Mouse (Mus musculus): ENCODE results near the gene Pcbp4. TPM values are rescaled to one million over a fixed set of nuclear protein-coding genes. Genes with fewer than 3 reads are reported as not detected.

The Pcbp4 gene
- total RNA-seq, 2 experiments from 2014 or later = 0.89 to 6.6 TPM

DNA sequence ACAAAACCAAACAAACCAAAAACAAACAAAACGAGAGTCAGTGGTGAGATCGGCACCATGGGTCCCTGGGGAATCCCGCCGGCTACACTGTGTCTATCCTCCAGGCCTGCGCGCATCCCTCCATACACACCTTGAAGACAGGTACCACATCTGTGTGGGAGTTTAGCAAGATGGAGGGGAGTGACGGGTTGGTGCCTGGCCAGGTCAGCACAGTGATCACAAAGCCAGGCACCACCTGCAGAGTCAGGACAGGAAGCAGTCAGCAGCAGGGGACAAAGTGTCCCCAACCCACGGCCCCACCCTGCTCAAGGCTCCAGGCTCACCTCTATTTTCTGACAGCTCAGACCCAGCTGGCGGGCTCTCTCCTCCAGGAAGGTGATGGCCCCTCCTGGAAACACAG lies 16.5 kb upstream of the Pcbp4 start:
- ATAC-seq (replicated peaks; ENCODE audit: low FRiP score, low TSS enrichment, poor library complexity, severe bottlenecking) = no peak

DNA sequence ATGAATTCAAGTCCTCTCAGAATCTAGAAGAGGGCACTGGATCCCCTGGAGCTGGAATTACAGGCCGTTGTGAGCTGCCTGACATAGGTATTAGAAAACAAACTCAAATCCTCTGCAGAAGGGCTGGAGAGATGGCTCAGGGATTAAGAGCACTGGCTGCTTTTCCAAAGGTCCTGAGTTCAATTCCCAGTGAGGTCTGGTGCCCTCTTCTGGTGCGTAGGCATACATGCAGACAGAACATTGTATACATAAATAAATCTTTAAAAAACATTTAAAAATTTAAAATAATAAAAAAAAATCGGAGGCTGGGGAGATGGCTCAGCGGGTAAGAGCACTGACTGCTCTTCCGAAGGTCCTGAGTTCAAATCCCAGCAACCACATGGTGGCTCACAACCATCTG lies 10.4 kb upstream of the Pcbp4 start:
- no peak for ATAC-seq (replicated peaks; ENCODE audit: low FRiP score, low TSS enrichment, poor library complexity, severe bottlenecking)

DNA sequence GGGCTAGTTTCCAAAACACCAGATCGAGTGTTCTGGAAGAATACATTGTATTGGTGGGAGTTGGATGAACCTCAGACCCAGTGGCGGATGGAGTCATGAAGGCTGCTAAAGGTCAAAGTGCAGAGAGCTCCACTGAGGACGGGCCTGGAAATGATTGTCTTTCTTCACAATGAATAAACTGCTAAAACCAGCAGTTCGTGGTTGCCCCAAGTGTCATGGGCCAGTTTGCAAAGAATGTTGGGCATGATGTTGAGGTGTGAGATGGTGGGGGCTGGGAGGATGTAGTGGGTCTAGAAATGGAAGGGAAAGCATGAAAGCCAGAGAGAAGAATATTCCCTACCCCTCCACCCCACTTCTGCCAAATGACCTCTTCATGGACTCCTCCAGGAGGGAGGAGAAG lies 8.3 kb upstream of the Pcbp4 start:
- ATAC-seq (replicated peaks; ENCODE audit: low FRiP score, low TSS enrichment, poor library complexity, severe bottlenecking) = no peak

DNA sequence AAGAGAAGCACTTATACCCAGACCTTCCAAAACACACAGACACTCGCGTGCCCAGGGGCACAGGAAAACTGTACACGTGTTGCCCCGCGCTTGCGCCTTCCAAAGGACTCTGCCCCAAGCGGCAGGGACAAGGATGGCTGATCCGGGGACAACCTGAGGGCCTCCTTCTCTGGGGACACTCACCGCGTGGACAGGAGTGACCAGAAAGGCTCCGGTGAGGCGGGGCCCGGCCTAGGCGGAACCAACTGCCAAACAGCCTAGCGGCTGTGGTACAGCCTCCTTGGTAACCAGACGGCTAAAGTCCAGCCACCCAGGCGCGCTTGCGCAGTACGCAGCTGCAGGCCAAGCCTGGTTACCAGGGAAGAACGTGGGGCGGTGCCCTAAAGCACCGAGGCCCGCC lies 5.7 kb upstream of the Pcbp4 start, which contains the start of the genes Abhd14b and Abhd14a:
Gene Abhd14b (plus strand): TSS at position 112 of the 400 bp plus-strand sequence.
Gene Abhd14a (minus strand): TSS at position 331 of the 400 bp plus-strand sequence.
- ATAC-seq (replicated peaks; ENCODE audit: low FRiP score, low TSS enrichment, poor library complexity, severe bottlenecking) = peak; percentile 74

DNA sequence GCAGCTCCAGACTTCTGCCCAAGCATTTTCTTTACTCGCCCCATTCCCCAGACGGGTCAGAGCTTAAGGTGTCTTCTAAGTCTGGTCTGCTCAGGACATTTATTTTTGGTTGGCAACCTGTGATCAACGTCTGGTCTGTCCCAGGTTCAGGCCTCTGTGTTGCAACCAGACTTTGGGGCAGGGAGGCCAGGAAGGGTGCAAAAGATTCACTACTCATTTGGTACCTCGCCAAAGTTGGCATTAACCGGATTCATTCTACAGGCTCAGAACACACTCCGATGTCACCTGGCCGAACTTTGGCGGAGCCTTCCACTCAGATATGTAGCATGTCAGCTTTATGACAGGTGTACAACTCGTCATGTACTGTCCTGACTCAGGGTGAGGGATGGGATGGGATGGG lies 5.1 kb upstream of the Pcbp4 start:
- ATAC-seq (replicated peaks; ENCODE audit: low FRiP score, low TSS enrichment, poor library complexity, severe bottlenecking) = no peak

DNA sequence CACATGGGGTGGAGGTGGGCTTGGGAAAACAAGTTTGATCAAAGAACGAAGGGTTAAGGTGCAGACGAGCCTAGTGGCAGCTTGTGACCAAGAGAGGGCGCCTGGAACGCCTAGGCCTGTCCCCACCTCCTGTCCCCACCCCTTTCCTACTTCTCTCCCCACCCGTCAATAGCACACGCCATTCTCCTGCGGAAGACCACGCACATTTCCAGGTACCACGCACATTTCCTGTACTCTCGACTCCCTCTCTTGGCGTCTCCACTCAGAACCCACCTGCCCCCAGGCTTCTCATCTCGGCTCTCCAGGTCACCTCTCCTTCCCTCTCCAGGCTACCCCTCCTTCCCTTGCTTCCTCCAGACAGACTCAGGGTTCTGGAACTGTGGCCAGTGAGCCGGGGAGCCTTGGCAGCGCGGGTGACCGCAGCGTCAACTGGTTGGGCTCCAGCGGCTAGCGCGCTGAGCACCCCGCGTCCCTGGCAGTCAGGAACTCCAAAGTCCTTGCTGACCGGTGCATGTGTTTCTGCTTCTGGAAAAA lies 4.5 kb upstream of the Pcbp4 start:
- peak; percentile 78 for ATAC-seq (replicated peaks; ENCODE audit: low FRiP score, low TSS enrichment, poor library complexity, severe bottlenecking)

DNA sequence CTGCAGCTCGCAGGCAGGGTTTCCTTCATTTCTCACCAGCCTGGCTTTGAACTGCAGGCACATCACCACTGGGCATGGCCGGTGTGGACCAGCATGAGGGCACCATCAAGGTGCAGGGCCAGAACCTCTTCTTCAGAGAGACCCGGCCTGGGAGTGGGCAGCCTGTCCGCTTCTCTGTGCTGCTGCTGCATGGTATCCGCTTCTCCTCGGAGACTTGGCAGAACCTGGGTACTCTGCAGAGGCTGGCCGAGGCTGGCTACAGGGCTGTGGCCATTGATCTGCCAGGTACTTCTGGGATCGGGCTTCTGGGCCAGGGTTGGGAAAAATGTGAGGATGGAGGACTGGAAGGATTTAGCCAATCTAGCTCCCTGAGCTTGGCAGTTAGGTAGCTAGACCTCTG lies 3.1 kb upstream of the Pcbp4 start:
- ATAC-seq (replicated peaks; ENCODE audit: low FRiP score, low TSS enrichment, poor library complexity, severe bottlenecking) = no peak

DNA sequence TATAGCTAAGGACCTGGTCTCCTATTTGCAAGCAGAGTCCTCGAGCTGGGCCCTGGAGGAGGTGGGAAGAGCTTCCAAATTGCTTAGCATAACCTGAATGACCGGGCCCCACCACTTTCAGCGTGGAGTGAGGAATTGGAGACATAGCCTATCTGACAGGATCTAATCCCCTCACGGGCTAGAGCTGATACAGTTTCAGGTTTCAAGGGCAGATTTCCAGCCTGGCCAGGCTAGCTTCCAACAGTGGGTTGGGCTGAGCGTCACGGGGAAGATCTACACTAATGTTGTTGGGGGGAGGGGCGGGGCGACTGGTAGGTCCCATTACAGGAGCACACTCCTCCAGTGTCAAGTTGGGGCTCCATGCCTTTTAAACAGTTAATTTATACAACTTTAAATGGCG lies 2.4 kb upstream of the Pcbp4 start:
- no peak for ATAC-seq (replicated peaks; ENCODE audit: low FRiP score, low TSS enrichment, poor library complexity, severe bottlenecking)

DNA sequence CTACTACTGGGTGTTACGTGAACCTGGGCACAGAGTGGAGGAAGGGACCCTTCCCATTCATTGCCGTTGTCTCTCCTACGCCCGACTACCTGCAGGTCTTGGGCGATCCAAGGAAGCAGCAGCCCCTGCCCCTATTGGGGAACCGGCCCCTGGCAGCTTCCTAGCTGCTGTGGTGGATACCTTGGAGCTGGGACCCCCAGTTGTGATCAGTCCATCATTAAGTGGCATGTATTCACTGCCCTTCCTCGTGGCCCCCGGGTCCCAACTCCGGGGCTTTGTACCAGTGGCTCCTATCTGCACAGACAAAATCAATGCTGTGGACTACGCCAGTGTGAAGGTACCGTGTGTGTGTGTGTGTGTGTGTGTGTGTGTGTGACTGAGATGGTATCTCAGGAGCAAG lies 1.8 kb upstream of the Pcbp4 start:
- ATAC-seq (replicated peaks; ENCODE audit: low FRiP score, low TSS enrichment, poor library complexity, severe bottlenecking) = no peak

DNA sequence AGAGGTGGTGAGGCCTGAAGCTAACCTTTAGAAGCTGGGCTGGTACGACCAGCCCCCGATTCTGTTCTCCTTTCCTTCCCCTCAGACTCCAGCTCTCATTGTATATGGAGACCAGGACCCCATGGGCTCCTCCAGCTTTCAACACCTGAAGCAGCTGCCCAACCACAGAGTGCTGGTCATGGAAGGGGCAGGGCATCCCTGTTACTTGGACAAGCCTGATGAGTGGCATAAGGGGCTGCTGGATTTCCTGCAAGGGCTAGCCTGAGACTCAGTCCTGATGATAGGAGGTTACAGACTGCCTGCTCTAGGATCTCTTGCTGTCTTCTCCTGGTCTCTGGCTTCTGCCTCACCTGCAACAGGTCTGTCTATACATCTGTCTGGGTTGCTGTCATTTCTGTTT lies 1.2 kb upstream of the Pcbp4 start:
- ATAC-seq (replicated peaks; ENCODE audit: low FRiP score, low TSS enrichment, poor library complexity, severe bottlenecking) = no peak

DNA sequence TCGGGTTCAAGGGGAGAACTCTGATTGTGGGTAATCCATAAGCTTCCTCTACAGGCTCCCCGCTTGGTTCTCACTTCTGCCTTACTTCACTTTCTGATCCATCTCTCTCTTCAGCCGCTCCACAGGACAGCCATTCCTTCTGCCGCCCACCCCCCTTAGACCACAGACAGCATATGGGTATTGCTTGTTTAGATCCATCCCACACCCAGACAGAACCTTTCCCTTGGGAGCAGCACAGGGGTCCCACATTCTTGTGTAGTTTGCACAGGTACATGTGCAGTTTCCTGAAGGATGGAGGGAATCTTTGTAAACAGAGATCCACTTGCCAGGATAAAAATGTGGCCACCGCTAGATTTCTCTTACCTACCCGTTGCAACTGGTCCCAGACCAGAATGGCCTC lies 740 bp upstream of the Pcbp4 start:
- no peak for ATAC-seq (replicated peaks; ENCODE audit: low FRiP score, low TSS enrichment, poor library complexity, severe bottlenecking)

DNA sequence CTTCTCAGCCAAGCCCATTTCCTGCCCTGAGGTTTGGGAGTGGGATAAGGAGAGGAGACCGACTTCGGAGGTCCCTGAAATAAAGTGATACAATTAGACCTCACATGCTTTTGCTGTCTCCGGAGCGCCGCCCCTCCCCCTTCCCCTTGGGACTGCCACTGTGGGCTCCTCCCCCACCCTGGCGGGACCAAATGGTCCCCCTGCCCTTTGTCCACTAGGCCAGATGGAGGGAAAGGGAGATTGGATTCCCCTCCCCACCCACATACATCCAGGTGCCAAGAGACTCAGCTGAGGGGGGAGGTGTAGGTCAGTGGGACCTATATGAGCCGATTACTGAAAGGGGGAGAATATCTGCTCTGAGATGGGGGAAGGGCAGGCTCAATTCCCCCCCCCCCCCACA lies 270 bp upstream of the Pcbp4 start:
- ATAC-seq (replicated peaks; ENCODE audit: low FRiP score, low TSS enrichment, poor library complexity, severe bottlenecking) = no peak

DNA sequence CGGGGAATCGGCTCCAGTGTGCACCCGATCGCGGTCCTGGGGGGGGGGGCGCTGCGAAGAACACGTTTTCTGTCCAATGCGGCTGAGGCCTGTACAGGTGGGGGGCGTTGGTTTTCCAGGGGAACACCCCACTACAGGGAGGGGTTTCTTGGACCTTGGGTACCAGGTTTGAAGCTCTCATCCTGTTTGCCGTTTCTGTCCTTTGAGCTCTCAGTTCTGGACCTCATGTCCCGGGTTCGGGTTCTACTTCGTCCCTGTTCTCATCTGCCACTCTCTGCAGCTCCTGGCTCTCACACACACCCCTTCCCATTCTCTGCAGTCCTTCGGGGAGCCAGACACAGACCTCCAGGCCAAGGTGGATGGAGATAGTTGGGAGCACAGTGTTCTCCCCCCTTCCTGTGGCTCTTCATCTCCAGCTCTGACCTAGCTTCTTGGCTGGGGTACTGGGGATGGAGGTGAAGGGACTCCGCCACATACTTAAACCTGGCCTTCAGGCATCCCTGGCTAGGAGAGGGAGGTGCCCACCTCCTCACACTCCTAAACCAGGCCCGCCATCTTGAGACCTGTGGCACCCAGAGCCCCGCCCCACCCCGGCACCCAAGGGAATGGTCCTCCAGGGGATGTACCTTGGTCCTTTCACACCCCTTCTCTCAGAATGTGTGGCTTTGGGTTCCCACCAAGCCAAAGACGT lies 1.1 kb downstream of the Pcbp4 start:
- ATAC-seq (replicated peaks; ENCODE audit: low FRiP score, low TSS enrichment, poor library complexity, severe bottlenecking) = no peak

DNA sequence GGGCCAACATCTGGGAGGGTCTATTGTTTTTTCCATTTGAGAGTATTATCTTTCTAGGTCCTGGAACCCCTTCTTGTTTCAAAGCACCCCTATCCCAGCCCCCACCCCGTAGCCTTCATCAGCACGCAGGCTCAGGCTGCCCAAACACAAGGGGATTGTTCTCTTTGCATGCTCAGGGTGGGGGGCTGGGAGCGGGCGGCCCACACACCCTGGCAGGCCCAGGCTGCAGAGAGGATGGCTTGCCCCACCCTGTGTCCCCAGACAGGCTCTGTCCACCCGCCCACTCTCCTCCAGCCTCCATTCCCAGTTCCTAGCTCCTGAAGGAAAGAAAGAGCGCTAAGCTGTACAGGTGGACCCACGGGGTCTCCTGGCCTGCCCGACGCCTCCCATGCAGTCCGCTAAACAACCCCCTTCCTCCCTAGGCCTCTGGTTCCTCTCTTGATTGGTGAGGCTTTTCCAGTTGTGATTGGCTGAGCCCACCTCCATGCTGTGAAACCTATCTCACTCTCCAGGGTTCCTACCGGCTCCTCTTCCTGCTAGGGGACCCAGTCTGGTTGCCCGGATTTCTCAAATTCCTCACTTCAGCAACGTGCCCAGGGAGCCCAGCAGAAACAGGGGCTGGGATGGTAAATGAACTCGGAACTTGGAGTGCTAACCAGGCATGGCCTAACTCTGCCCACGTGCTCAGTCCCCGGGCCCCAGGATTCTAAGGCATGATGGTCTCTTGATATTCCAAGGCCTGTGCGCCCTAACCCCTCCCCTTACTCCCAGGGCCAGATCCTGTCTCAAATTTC lies 2.0 kb downstream of the Pcbp4 start:
- ATAC-seq (replicated peaks; ENCODE audit: low FRiP score, low TSS enrichment, poor library complexity, severe bottlenecking) = no peak

DNA sequence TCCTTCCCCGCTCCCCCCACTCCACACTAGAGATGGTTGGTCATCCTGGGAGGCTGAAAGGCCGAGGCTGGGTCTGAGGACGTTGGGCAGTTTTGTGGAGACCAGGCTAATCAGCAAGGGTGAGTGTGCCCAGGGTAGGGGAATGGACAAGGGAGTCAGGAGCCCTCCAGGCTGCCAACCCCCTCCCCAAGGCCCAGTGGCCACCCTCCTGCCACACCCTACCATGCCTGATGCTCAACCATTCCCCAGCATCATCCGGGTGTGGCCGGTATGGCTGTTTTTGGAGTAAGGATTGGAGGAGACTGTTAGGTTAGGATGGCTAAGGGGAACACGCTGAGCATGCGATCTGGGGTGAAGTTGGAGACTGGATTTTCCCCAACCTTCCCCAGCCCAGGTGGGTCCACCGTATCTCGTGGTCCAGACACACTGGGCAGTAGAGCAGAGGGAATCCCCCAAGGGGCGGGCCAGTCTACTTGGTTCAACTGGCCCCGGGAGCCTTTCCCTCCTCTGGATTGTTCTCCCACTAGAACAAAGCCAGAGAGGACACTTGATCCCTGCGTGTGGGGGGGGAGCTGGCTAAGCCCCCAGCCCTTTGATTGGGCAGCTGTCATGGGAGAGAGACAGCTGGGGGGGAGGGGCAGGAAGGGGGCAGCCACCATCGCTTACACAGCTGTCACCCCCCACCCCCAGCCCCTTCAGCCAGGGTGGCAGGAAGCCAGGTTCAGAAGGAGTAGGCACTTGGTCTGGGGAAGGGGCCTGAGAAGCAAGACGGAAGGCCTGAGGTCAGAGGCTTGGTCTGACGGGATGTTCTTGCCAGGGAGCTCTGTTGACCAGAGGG lies 3.5 kb downstream of the Pcbp4 start:
- ATAC-seq (replicated peaks; ENCODE audit: low FRiP score, low TSS enrichment, poor library complexity, severe bottlenecking) = no peak

DNA sequence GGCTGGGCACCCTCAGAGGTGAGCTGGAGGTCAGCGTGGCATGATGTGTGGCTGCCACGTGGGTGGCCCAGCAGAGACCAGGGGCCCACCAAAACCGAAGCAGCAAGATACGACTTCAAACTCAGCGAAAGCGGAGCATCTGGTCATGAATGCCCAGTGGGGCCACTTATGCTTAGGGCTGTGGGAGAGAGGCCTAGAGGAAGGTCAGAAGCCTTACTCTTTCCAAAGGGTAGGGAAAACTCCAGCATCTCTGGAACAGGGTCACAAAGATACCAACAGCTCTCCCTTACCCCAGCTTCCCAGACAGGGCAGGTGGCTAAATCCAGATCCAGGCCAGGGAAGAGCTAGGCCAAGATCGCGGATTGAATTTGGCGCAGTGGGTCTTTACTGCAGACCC lies 4.1 kb downstream of the Pcbp4 start:
- ATAC-seq (replicated peaks; ENCODE audit: low FRiP score, low TSS enrichment, poor library complexity, severe bottlenecking) = no peak

DNA sequence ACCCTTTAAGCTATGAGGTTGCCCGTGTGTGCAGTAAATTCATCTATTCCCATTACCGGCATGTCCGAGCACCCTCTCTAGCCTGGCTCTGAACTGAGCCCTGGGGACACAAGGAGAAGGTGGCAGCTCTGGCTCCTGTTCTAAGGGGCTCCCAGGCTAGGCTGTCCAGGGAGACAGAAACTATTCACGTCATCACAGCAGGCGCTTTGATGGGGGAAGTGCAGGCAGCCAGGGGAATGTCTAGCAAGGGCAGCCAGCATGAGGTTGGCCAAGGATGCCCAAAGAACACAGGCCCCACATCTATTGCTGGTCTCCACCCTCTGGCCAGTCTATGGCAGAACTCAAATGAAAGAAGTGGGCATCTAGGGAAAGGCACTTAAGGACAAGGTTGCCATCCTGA lies 4.8 kb downstream of the Pcbp4 start:
- no peak for ATAC-seq (replicated peaks; ENCODE audit: low FRiP score, low TSS enrichment, poor library complexity, severe bottlenecking)

DNA sequence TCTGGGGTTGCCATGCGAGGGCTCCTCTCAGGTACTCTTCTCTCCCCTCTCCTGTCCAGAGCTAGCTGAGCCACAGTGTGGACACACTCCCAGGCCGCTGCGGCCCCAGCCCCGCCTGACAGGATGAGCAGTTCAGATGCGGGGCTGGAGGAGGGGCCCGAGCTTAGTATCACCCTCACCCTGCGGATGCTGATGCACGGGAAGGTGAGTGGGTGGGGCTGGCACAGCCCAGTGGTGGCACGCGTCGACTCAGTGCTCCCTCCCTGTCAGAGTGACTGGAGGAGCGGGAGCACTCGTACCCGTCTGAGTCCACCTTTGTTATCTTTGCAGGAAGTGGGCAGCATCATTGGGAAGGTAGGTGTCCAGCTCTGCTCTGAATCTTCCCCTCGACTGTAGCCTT lies 6.9 kb downstream of the Pcbp4 start:
- ATAC-seq (replicated peaks; ENCODE audit: low FRiP score, low TSS enrichment, poor library complexity, severe bottlenecking) = no peak

DNA sequence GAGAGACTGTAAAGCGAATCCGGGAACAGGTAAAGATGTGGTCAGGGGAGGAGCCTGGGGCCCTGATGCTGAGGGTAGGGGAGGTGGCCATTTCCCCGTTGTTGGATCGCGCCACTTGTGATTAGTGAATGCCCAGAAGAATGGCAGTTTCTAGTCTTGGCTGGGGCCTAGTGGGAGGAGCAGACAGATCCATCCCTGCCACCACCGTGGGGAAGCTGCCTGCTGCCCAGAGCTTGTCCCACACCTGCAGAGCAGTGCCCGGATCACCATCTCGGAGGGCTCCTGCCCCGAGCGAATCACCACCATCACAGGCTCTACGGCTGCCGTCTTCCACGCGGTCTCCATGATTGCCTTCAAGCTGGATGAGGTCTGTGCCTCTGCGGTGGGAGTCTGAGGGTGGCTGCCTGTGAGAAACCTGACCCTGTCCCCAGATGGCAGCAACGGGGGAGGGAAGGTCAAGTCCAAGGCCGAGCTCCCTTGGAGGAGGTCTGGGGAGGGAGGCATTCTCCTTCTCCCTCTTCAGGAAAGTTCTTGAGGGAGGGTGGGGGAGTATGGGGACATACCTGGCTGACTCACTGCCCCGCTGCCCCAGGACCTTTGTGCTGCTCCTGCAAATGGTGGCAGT lies 7.4 kb downstream of the Pcbp4 start:
- ATAC-seq (replicated peaks; ENCODE audit: low FRiP score, low TSS enrichment, poor library complexity, severe bottlenecking) = no peak

DNA sequence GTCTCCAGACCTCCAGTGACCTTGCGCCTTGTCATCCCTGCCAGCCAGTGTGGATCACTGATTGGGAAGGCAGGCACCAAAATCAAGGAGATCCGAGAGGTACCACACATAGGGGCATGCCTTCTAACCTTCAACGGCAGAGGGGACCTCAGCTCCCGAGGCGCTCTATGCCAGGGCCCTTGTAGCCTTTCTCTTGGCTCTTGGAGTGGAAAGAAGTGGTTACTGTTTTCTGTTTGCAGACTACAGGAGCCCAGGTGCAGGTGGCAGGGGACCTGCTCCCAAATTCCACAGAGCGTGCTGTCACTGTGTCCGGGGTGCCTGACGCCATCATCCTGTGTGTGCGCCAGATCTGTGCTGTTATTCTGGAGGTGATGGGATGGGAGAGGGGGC lies 7.9 kb downstream of the Pcbp4 start:
- ATAC-seq (replicated peaks; ENCODE audit: low FRiP score, low TSS enrichment, poor library complexity, severe bottlenecking) = no peak
